Mouse (Mus musculus) ovary, postnatal 36 days (tissue): ENCODE data around the gene Myh7b.

Source experiments
- DNase-seq: peaks from one replicate; pipeline ENCODE4 v3.0.0; 2022; ENCODE audit warnings: low spot score, mixed read lengths

Myh7b gene

GRCm38 (mm10) chr2:155610978-155611377 lies at the start of gene Myh7b:
Myh7b (plus strand) TSS chr2:155611212.
- no peak for DNase-seq

DNA sequence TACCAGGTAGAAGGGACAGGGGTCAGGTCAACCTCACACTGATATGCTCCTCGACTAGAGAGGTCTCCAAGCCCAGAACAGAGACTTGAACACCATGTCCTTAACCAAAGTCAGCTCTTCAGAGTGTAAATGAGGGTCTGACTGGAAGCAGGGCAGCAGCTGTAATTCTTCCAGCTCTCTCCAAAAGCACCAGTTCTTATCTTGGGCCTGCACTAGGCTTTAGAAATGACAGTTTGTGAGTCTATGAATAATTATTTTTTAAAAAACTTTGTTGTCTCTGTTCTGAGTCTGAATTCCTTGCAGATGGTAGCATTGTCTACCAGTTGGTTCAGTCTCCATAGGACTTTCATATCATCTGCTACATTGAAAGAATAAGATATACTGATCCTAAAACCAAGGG lies 48.8 kb upstream of the Myh7b start:
- no peak for DNase-seq

GRCm38 (mm10) chr2:155562934-155563333 lies 48.1 kb upstream of the Myh7b start:
- DNase-seq, result no peak

DNA sequence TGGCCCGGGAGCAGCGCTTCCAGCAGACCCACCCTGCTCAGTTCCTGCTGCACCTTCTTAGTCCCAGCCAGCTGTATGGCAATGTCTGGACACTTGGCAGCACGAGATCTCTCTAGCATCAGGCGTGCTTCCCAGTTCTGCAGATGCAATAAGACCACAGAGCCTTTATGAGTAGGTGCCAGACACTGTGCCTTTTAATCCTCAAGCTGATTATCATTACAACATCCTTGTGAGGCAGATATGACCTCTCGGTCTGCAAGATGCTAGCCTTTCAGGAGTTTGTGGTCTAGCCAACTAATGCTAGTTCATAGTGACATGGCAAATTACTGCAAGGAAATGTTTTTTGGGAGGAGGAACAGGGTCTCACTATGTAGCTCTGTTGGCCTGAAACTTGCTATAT lies 43.3 kb upstream of the Myh7b start:
- DNase-seq, result no peak

- no peak for DNase-seq
Observed at GRCm38 (mm10) chr2:155569223-155569807, 41.7 kb upstream of the Myh7b start.

DNA sequence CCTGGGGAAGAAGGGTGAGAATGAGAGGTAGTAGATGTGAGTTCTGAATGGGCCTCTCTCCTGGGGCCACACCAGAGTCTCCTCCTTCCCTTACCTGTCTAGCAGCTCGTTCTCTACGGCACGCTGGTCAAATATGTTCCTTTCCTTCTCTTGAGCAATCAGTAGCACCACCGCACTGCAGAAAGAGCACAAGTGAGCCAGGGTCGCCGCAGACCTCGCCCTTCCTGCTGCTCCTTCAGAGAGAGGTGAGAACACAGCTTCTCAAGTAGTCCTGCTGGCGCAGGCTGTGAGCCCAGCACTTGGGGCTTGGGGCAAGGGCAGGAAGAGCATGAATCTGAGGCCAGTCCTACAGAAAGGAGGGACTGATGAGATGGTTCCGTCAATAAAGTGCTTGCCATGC lies 38.0 kb upstream of the Myh7b start:
- no peak for DNase-seq

DNA sequence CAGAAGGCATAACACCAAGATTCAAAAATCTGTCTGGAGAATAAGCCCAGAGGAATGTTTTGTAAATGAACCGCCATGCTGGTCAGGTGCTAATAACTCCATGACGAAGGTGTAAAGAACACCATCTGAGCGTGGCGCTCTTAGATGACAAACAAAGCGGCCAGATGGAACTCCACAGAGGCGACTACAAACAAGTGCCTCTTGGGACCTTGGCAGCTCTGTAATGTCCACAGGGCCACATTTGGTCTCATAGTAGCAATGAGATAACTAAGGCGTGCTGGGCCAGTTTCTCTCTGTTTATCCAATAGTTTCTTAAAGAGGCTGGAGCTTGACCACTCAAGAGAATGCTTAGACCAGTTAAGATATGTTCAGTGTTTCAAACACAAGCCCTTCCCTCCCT lies 37.0 kb upstream of the Myh7b start:
- DNase-seq, result no peak

- no peak for DNase-seq
Observed at GRCm38 (mm10) chr2:155574700-155575099, 36.3 kb upstream of the Myh7b start.

- no peak for DNase-seq
Observed at GRCm38 (mm10) chr2:155576656-155577055, 34.4 kb upstream of the Myh7b start.

GRCm38 (mm10) chr2:155580331-155580730 lies 30.7 kb upstream of the Myh7b start:
- DNase-seq, result no peak

DNA sequence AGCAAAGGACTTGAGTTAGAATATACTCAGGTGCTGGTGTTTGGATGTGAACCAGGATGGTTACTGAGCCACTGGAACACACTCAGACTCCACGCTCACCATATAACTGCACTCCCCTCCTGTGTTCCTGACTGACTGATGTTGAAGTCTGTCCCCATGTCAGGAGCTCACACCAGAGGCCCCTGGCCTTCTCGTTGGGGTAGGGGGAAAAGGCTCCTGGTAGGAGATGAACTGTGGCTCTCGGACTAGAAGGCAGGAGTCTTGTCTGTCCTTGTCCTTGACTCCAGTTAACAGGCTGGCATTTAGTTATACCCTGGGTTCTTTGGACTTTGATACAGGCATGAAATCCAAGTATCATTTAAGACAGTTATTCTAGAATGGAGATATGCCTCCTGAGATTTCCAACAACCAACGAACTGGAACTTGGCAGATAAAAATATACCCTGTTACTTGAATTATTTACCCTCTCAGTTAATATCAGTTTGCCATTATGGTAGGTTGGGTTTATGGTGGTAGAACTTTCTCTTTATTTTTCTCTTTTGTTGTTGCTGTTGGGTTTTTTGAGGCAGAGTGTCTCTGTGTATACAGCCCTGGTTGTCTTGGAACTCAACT lies 28.5 kb upstream of the Myh7b start:
- no peak for DNase-seq

- DNase-seq, result no peak
Observed at GRCm38 (mm10) chr2:155582996-155583395, 28.0 kb upstream of the Myh7b start.

DNA sequence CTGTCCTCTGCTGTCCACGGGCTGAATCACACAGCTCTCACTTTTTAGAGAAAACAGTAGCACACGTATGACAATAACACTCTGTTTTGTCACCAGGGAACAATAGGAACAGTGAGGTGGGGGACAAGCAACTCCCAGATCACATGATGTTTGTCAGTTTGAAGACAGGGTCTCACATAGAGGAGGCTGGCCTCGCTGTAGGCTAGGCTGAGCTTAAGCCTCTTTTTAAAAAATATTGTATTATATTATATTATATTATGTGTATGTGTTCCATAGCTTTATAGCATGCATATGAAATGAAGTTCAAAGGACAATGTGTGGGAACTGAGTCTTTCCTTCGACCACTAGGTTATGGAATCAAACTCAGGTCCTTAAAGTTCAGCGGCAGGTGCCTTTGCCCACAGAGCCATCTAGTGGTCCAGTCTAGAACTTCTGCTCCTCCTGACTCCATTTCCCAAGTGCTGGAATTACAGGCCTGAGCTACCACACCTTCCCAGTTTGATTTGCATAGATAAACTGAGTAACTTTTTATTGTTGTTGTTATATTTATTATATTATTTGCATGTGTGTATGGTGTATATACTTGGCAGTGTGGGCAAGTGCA lies 27.0 kb upstream of the Myh7b start:
- DNase-seq, result peak; percentile 23

DNA sequence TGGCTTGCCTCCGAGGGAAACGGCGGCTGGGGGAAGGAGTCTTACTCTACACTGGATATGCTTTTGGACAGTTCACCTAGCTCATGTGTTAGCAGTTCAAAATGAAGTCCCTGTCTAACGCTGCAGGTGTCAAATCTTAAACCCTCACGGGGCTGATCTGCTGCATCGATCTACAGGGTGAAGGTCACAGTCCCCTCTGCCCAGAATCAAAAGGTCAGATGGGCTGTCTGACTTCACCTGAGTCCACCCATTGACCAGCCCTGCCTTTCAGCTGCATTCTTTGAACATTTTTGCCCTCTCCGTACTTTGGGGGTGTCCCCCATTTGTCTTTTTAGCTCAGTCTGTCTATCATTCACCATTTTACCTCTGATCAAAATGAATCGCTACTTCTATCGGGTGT lies 25.9 kb upstream of the Myh7b start:
- no peak for DNase-seq

DNA sequence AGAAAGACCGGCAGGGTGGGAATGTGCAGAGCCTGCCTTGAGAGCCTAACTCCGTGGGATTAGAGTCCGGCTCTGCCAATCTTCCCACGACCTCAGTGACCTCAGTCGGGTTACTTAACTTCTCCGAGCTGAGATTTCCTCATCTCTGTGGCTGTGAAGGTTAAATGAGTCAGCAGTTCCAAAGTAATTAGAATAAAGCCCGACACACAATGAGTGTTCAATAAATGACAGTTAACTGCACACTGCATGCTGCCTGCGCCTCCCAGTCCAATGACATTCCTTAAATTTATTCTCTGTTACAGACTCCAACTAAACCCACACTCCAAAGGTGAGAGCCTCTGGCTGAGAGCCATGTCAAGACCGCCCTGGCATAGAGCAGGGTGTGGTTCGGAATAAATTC lies 25.5 kb upstream of the Myh7b start:
- no peak for DNase-seq

DNA sequence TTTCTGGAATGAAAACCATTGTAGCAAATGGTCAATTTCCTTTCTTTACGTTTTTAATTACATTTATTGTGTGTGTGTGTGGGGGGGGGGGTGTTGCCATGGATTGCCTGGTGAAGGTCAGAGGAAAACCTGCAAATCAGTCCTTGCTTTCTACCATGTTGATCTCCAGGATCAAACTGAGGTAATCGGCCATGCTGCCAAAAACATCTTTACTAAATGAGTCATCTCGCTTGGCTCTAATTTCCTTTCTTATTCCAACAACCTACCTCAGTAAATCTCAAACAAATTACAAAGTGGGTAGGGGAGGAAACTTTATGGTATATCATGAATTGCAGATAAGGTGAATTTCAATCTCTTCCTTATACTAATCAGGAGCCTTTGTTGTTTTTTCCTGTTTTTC lies 22.9 kb upstream of the Myh7b start:
- DNase-seq, result no peak

DNA sequence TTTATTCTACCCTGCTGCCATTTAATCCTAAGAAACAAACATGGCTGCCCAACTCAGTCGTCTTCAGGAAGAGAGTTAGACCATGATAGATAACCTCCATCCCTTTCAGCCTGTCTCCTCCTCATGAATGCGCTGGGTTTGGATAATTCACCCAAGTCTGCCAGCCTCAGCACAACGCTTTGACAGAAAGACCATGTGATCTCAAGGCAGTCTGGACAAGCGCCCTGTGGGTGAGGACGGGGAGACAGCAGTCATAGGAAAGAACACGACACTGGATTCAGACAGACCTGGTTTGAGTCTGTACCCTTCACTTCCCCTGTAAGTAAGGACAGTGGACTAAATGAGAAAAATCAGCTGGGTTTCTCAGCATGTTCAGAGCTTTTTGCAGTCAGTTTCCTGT lies 21.5 kb upstream of the Myh7b start:
- DNase-seq, result no peak

GRCm38 (mm10) chr2:155590876-155591275 lies 20.1 kb upstream of the Myh7b start:
- no peak for DNase-seq

- DNase-seq, result no peak
Observed at GRCm38 (mm10) chr2:155591676-155592075, 19.3 kb upstream of the Myh7b start.

DNA sequence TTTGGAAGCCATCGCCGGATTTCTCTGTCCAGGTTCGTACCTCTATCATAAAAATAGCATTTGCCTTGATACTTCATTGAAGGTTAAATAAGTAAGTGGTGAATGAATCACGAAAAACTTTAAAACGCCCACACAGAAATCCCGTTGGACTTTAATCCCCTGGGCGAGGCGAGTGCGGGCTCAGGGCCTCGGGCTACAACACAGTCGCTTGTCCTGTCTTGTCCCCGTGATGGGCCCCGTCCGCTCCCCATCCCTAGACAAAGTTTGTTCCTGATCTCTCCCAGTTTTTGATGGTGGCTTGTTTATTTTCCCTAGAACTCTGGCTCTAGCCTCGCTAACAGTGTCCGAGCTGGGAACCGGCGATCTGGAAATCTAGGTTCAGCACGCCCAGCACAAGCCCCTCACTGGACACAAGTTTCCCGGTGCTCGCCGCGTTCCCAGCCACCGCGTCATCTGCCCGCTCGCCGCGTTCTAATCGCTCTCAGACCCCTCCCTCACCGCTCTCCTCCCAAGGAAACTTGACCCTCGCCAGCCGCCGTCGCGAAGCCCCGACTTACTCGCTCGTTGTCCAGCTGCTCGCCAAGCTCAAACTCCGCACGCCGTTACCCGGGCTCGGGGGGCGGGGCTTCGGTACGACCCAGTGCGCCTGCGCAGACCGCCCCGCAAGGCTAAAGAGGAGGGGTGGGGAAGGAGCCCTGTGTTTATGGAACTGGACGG lies 18.7 kb upstream of the Myh7b start, which contains the start of gene Gss:
Gss (minus strand) TSS at position 674 of the 717 bp plus-strand sequence.
- DNase-seq, result peak; percentile 100

- no peak for DNase-seq
Observed at GRCm38 (mm10) chr2:155592854-155593283, 18.1 kb upstream of the Myh7b start.

DNA sequence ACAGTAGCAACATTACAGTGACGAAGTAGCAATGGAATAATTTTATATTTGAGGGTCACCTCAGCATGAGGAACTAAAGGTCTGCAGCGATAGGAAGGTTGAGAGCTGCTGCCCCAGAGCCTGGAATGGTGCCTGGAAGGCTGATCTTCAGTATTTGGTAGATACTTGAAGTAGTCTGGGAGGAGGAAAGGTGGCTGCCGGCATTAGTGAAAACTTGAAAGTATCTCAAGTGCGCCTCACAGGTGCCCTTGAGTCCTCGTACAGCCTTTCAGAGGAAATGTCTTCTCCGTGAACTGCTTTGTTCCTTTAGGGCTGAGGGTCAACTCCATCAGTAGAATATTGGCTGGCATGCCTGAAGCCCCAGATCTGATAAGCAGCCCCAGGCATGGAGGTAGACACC lies 15.5 kb upstream of the Myh7b start:
- DNase-seq, result no peak

DNA sequence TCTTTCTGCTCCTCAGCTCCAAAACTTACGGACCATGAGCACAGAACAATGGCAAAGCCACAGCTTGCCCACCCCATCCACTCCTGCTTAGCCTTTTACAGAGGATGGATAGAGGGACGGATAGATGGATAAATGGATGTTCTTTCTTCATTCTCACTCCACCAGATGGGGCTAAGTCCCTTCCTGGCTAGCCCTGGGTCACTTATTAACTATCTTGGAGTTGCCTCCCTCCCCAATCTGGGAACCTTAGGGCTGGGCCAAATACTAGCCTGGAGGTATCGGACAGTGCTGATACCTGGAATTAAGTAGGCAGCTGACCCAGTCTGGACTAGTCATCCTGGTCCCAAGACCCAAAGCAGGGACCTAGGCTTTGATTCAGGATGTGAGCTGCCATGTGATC lies 7.3 kb upstream of the Myh7b start:
- no peak for DNase-seq
